Mouse (Mus musculus) telencephalon, adult 2 months (tissue): ENCODE measurements around the gene Kcnq4.

Experiments used
- DNase-seq: peaks from one replicate; pipeline ENCODE4 v3.0.0-alpha.2; 2011; ENCODE audit warnings: low read depth, low spot score

Gene Kcnq4

GRCm38 (mm10) chr4:120725516-120726090 lies 22.8 kb downstream of the Kcnq4 start:
- no peak for DNase-seq

GRCm38 (mm10) chr4:120721574-120721973 lies 26.8 kb downstream of the Kcnq4 start:
- DNase-seq, result no peak

GRCm38 (mm10) chr4:120719152-120719551 lies 29.3 kb downstream of the Kcnq4 start:
- DNase-seq, result no peak

DNA sequence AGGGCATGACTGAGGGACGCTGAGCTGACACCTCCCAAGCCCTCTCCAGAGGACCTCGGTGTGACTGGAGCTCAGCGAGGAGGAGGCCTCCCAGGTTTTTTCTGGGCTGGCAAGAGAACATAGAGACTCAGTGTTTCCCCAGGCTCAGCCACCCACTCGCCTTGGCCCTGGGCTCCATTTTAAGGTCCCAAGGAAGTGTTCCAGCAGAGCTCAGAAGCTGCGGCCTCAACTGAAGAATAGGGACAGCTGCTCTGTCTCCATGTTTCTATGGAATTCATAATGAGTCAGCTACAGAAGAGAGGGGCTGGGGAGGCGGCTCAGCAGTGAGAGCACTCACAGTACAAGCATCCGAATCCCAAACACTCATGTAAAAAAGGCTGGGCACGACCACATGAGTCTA lies 30.8 kb downstream of the Kcnq4 start:
- peak; percentile 49 for DNase-seq

DNA sequence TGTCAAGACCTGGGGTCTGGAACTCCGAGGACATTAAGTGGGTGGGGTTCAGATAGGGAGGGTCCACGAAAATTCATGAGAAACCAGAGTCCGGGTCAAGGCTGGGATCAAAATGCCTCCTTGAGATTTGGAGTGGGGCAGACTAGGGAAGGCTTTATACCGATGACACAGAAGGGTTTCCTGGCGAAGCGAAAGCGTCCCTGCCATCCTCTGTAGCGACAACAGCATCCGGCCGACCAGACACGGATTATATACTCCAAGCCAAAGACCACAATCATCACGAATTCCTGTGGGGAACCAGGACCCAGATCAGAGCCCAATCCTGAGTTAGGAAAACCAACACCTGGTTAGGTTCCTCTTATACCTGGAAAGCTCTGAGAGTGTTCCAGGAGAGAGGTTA lies 31.6 kb downstream of the Kcnq4 start:
- DNase-seq, result no peak

GRCm38 (mm10) chr4:120716141-120716571 lies 32.3 kb downstream of the Kcnq4 start:
- DNase-seq, result peak; percentile 6

- DNase-seq, result peak; percentile 11
These were observed 34.4 kb downstream of the Kcnq4 start for GRCm38 (mm10) chr4:120713856-120714497.

DNA sequence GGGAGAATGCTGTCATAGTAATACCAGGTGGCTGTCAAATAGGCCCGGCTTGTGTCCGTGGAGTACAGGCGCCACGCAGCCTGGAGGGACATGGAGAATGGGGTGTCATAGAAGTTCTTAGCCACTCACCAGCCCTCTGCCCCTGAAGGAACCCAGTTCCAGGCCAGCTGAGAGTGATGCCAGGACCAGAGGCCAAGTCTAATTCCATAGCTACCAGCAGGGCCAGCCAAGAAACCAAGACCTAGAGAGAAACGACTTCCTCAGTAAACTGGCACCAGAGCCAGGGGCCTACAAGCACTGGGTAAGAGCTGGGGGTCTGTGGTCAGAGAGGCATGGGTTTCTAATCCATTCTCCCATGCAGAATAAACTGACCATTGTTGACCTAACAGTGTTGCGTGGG lies 35.4 kb downstream of the Kcnq4 start:
- DNase-seq, result no peak

DNA sequence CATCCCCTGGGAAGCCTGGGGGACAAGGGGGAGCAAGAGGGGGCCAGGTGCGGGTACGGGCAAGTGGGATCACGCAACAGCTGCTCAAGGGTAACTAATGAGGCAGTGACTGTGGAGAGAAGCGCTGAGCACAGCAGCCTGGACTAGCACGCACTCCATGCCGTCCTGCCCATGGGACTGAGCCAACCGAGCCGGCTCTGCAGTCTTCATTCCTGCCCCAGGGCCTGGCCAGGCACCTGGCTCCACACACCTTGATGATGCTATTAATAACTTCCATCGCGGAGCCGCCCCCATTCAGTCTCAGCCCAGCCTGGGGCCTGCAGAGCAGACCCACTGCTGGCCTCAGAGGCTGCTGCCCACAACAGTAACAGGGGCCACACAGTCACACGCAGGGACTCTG lies 36.2 kb downstream of the Kcnq4 start:
- no peak for DNase-seq

GRCm38 (mm10) chr4:120702511-120702910 lies 45.9 kb downstream of the Kcnq4 start:
- DNase-seq, result no peak

GRCm38 (mm10) chr4:120702056-120702455 lies 46.4 kb downstream of the Kcnq4 start:
- DNase-seq, result peak; percentile 38

DNA sequence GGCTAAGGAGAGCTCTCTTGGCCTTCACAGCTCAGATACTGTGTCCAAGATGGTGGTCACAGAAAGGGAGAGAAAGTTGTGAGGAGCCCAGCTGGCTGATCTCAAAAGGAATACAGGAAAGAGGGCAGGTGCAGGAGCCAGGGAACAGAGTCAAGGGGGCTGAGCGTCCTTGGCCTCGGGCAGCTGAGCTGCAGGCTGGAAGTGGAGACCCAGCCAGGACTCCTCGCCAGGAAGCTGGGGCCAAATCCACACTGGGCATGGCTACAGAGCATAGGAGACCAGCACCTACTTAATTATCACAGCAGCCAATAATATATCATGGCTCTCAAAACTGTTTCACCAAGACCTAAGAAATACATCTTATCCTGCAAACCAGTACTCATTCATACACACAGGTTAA lies 47.2 kb downstream of the Kcnq4 start:
- DNase-seq, result no peak

GRCm38 (mm10) chr4:120697799-120698484 lies 50.5 kb downstream of the Kcnq4 start:
- no peak for DNase-seq

- no peak for DNase-seq
These were observed 51.1 kb downstream of the Kcnq4 start for GRCm38 (mm10) chr4:120697353-120697752.

- DNase-seq, result peak; percentile 17
These were observed 55.7 kb downstream of the Kcnq4 start for GRCm38 (mm10) chr4:120692717-120693116.

GRCm38 (mm10) chr4:120689317-120689716 lies 59.1 kb downstream of the Kcnq4 start:
- no peak for DNase-seq

DNA sequence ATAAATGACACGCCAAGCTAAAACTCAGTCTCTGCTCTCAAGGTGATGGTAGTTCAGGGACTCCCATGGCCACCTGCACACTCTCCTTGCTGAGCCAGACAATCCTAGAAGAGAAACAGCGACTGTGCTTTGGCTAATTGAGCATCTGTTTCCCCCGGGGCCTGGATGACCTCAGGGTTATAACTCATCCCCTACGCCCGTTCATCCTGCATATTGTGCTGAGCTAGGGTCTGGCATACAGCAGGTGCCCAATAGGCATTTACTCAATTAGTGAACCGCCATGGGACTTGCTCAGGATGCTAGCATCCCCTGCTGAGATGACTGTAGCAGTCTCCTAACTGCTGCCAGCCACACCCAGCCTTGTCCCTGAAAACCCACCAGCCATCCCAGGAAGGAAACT lies 61.1 kb downstream of the Kcnq4 start:
- DNase-seq, result no peak

- no peak for DNase-seq
These were observed 65.0 kb downstream of the Kcnq4 start for GRCm38 (mm10) chr4:120683278-120683997.

DNA sequence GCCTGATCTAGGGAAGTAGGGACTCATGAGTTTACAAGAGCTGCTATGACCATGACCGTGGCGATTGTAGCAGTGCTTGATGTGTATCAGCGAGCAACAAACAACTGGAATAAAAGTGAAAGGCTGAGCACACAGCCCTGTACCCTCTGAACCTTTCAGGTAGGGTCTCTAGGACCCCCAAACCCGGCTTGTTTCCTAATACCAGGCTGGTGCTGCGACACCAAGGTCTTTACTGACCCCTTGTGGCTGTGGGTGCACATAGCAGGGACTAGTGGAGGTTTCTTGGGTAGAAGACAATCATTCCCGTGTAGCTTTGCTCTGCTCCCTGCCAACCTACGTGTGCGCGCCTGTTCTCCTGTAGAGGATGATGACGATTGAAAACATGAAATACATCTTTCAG lies 66.2 kb downstream of the Kcnq4 start:
- peak; percentile 35 for DNase-seq

- no peak for DNase-seq
These were observed 67.5 kb downstream of the Kcnq4 start for GRCm38 (mm10) chr4:120680953-120681352.

GRCm38 (mm10) chr4:120675640-120676039 lies 72.8 kb downstream of the Kcnq4 start:
- DNase-seq, result no peak

- DNase-seq, result no peak
These were observed 73.5 kb downstream of the Kcnq4 start for GRCm38 (mm10) chr4:120674775-120675451.
